Mouse (Mus musculus) layer of hippocampus, postnatal 14 days (tissue): Measurements from ENCODE around the gene Gm38392. TPM values are rescaled to one million over a fixed set of nuclear protein-coding genes. Genes with fewer than 3 reads are reported as not detected.

Source experiments
- DNase-seq, 2 experiments: peaks; one replicate each; pipeline ENCODE4 v3.0.0; 2021 to 2022; ENCODE audit warnings: low spot score in 2 of 2, mixed read lengths in 1 of 2
- microRNA-seq, 2 experiments: library from miRNA; unstranded; fragments of <30 nt; microRNA quantifications; one replicate each; pipeline ENCODE4 v1.2.0; 2021
- total RNA-seq, 2 experiments: library from RNA; stranded (reverse); gene quantifications; 2 replicates each; pipeline ENCODE4 v1.2.3; 2021

Gene Gm38392
- total RNA-seq, 2 experiments from 2014 or later: not detected

- no peak for DNase-seq
These were observed 84.0 kb downstream of the Gm38392 start for GRCm38 (mm10) chr3:88202986-88203385.

DNA sequence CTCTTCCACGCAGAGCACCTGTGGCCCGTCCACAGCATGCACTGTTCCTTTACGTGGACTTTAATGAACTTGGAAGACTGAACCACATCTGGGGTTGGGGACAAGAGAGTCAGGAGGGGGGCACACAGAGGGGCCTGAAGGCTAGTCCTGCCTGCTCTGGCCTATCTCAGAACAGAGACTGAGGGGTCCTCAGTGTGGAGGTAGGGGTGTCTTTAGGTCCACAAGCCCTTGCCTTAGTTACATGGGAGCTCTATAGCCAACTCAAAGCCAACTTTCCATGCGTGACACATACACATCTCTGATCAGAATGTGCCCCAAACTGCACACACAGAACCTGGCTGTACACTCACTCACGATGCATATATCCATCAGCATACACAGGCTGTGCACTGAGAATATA, 85.4 kb downstream of the Gm38392 start:
- peak; percentile 17 to 18 for DNase-seq

GRCm38 (mm10) chr3:88200972-88201330, 86.1 kb downstream of the Gm38392 start:
- no peak for DNase-seq

DNA sequence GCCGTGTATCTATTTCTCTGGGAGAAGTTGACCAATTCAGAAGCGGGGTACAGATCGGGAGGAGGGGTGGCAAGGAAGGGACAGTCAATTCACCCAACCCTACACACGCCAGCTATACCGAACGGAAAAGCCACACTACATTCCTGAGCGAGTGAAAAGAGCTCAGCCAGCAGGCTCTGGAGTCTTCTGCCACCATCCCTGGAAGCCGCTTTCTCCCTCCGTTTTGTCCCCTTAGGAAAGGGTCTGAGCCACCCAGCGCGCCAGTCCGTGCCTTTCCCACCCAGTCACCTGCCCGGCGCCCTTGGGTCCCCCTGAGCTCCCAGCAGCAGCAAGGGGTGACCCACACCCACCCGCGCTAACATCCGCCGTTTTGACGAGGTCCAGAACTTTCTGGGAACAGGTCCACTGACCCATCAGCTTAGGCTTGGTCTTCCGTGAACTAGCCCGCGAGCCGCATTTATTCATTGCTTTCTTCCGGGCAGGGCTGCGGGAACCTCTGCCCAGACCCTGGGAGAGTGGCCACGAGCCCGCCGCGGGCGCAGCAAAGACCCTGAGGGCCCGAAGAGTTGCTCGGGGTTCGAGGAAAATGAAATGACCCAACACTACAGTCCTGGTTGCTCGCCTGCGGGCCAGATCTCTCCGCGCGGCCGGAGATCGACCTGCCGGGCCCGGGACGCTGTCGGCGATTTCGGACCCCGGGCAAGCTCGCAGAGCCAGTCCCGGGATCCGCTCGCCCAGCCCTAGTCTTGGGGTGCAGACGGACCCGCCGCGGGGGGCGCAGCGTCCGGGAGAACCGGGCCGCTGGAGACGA, 86.6 kb downstream of the Gm38392 start:
- DNase-seq: no peak

DNA sequence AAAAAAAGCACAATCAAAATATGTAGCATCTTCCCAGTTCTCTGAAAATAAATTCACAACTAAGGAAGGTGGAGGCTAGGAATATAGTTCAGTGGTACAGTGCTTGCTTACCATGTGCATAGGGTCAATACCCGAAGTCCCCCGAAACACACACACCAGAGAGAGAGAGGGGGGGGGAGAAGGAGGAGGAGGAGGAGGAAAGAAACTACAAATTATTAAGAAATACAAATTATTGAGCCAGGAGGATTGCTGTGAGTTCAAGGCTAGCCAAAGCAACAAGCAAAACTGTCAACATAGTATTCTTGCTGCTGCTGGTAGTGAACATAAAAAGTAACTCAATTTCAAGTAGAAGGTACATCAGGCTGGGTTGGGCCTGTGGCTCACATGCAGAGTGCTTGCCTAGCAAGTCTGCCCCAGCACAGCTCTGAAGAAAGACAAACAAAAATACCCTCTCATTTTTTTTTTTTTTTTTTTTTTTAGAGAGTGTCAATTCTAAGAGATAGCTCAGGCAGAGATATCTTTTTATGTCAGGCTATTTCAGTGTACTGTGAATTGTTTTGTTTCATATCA, 87.4 kb downstream of the Gm38392 start:
- no peak for DNase-seq

DNA sequence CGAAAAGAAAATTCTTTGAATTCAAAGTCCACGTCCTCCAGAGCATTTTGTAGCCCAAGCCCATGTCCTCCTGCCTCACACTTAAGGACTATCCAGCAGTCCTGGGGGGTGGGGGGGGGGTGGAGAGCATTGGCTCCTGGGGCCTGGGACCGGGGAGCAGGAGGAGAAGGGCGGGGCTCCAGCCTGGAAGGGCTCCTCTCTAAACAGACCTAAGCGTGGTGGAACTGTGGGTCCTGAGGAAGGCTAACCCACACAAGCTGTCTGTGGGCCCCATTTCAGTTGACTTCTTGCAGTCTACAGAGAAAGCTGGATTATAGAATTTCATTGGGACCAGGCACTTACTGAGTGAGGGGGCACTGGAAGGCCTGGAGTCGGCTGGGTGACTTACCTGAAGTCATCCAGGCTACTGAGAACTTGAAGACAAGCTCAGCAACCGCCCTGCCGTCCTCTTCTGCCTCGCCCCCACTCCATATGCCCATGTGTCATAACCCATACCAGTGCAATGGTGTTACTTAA, 88.4 kb downstream of the Gm38392 start:
- no peak for DNase-seq

GRCm38 (mm10) chr3:88197741-88198504, 89.1 kb downstream of the Gm38392 start:
- DNase-seq: no peak

Small RNAs within 50 kb of the gene (microRNA-seq; reads per million reads assigned to microRNA genes)
- gene Gm25641: 0 reads per million in 2 experiments
- 87.5 to 91.4 reads per million in 2 experiments for gene Mir3093
- 0 reads per million in 2 experiments for gene Mir9-1

Other genes with a start within 250 kb of the Gm38392 start
- 10 to 100 TPM; 13.5 to 16.5 TPM for gene Gpatch4, start 244.1 kb downstream of the Gm38392 start, total RNA-seq
- gene Naxe, start 228.7 kb downstream of the Gm38392 start, total RNA-seq: 10 to 100 TPM; 70.6 to 71.5 TPM
- gene Ttc24, start 208.9 kb downstream of the Gm38392 start, total RNA-seq: not detected
- gene Iqgap3, start 205.2 kb downstream of the Gm38392 start, total RNA-seq: 1 to 10 TPM in 1 of 2 experiments, under 1 TPM in 1; 0.91 to 1.2 TPM
- gene Mef2d, start 144.8 kb downstream of the Gm38392 start, total RNA-seq: 100 to 1,000 TPM; 146 to 156 TPM
- not detected for gene Rhbg, start 32.5 kb downstream of the Gm38392 start, total RNA-seq
- 1 to 10 TPM; 4.0 to 5.3 TPM for gene Tsacc, start 9.8 kb upstream of the Gm38392 start, total RNA-seq
- gene Cct3, start 9.9 kb upstream of the Gm38392 start, total RNA-seq: 100 to 1,000 TPM; 191 to 198 TPM
- 10 to 100 TPM; 86.2 to 90.2 TPM for gene Glmp, start 37.8 kb upstream of the Gm38392 start, total RNA-seq
- gene Tmem79, start 48.9 kb upstream of the Gm38392 start, total RNA-seq: 1 to 10 TPM in 1 of 2 experiments, under 1 TPM in 1; 0.93 to 1.3 TPM
- 10 to 100 TPM; 65.4 to 71.8 TPM for gene Smg5, start 49.0 kb upstream of the Gm38392 start, total RNA-seq
- gene Paqr6, start 77.4 kb upstream of the Gm38392 start, total RNA-seq: 1 to 10 TPM; 8.1 to 9.4 TPM
- gene Bglap3, start 85.5 kb upstream of the Gm38392 start, total RNA-seq: not detected
- not detected for gene Bglap2, start 91.5 kb upstream of the Gm38392 start, total RNA-seq
- 1 to 10 TPM in 1 of 2 experiments, not detected in 1; 1.3 TPM for gene Bglap, start 97.3 kb upstream of the Gm38392 start, total RNA-seq
- 1 to 10 TPM; 6.9 to 9.9 TPM for gene Pmf1, start 123.1 kb upstream of the Gm38392 start, total RNA-seq
- 10 to 100 TPM; 68.6 to 70.3 TPM for gene Slc25a44, start 137.9 kb upstream of the Gm38392 start, total RNA-seq
- gene Sema4a, start 174.0 kb upstream of the Gm38392 start, total RNA-seq: 10 to 100 TPM; 33.1 to 38.1 TPM
- gene Lmna, start 222.7 kb upstream of the Gm38392 start, total RNA-seq: 10 to 100 TPM; 42.0 to 49.3 TPM
- 10 to 100 TPM in 1 of 2 experiments, 1 to 10 TPM in 1; 9.0 to 10.7 TPM for gene Mex3a, start 245.2 kb upstream of the Gm38392 start, total RNA-seq